Mouse (Mus musculus): ENCODE measurements at regions not wholly inside any gene's neighbourhood (a gene's known extent, or its start where the extent isn't known, plus 50 kb on each side); places are given as distances from the start of the nearest gene placed in this dataset.

DNA sequence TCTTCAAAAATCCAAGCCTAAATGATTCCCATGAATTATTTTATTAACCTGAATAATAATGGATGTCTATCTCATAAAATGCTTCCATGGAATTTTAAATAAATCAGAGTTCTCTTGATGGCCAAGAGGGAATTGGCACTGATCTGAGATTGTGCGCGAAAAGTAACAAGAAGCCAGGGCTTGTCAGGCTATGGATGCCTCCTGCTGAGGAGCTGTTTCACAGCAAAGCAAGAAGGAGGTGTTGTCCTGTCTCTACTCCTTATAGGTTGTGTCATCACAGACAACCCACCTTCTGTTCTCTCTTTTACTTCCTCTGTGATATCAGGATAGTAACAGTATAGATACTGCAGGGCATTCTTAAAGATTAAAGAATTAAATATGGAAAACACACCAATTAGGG is 226.8 kb downstream of the Pla2g4a start:
- Histone ChIP-seq H3K9me3 (ENCODE audit: low read length) (no peaks in the 10 kb centered on the region), H3K27me3 (ENCODE audit: insufficient read depth, low read length) (no peaks in the 10 kb centered on the region), H3K9ac (replicated peaks) (no peak overlapping the region), H3K27ac (ENCODE audit: low read depth) (no peak overlapping the region), H3K36me3 (replicated peaks; ENCODE audit: insufficient read depth, low read length) (no peaks in the 10 kb centered on the region), H3K4me1 (ENCODE audit: insufficient read depth) (no peaks in the 10 kb centered on the region), H3K4me3 (ENCODE audit: low read depth, low read length) (no peak overlapping the region), H3K4me2 (ENCODE audit: low read depth, low read length) (no peak overlapping the region)
- no peak for ATAC-seq
- WGBS (ENCODE audit: insufficient replicate concordance): 82% methylated on average over 2 of the region's 2 CpGs
- no peak for DNase-seq
- TF ChIP-seq CTCF (IDR thresholded peaks at IDR 0.05; ENCODE audit: low read depth) (no peak), EP300 (IDR thresholded peaks at IDR 0.05; ENCODE audit: low read depth) (no peak)

DNA sequence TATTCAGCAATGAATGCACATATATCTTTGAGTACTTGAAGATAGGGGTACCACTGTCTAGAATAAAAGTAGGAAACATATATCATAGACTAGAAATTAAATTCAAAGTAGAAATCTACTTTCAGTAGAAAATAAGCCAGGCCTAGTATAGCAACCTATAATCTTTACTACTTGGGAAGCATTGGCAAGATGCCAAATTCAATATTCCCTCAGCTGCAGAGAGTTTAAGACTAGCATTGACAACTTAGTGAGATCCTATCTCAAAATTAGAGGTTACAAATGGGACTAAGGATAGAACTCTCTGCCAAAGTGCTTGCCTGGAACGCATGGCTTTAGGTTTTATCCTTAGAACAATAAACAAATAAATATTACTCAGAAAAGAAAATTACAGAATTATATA is 245.9 kb downstream of the Pla2g4a start:
- no peak overlapping the region for H3K27ac ChIP-seq (ENCODE audit: low read depth)
- no peak overlapping the region for H3K4me2 ChIP-seq (ENCODE audit: low read depth, low read length)
- DNase-seq: no peak
- H3K27me3 ChIP-seq (ENCODE audit: insufficient read depth, low read length): no peaks in the 10 kb centered on the region
- no peak for ATAC-seq
- H3K36me3 ChIP-seq (replicated peaks; ENCODE audit: insufficient read depth, low read length): no peaks in the 10 kb centered on the region
- no peak overlapping the region for H3K4me3 ChIP-seq (ENCODE audit: low read depth, low read length)
- no peaks in the 10 kb centered on the region for H3K4me1 ChIP-seq (ENCODE audit: insufficient read depth)
- no peaks in the 10 kb centered on the region for H3K9me3 ChIP-seq (ENCODE audit: low read length)
- WGBS (ENCODE audit: insufficient replicate concordance): 76% methylated on average over 1 of the region's 1 CpGs
- H3K9ac ChIP-seq (replicated peaks): no peak overlapping the region
- no peak for TF ChIP-seq EP300 (IDR thresholded peaks at IDR 0.05; ENCODE audit: low read depth)
- no peak for TF ChIP-seq CTCF (IDR thresholded peaks at IDR 0.05; ENCODE audit: low read depth)

GRCm38 (mm10) chr1:149712330-149712729 is 248.8 kb downstream of the Pla2g4a start:
- H3K4me3 ChIP-seq (ENCODE audit: low read depth, low read length): no peak overlapping the region
- no peaks in the 10 kb centered on the region for H3K36me3 ChIP-seq (replicated peaks; ENCODE audit: insufficient read depth, low read length)
- DNase-seq (no peak), ATAC-seq (no peak)
- H3K4me1 ChIP-seq (ENCODE audit: insufficient read depth): no peaks in the 10 kb centered on the region
- 63% methylated on average over 1 of the region's 1 CpGs for WGBS (ENCODE audit: insufficient replicate concordance)
- no peaks in the 10 kb centered on the region for H3K9me3 ChIP-seq (ENCODE audit: low read length)
- no peak overlapping the region for H3K9ac ChIP-seq (replicated peaks)
- TF ChIP-seq CTCF (IDR thresholded peaks at IDR 0.05; ENCODE audit: low read depth) (no peak), EP300 (IDR thresholded peaks at IDR 0.05; ENCODE audit: low read depth) (no peak)
- H3K27me3 ChIP-seq (ENCODE audit: insufficient read depth, low read length): no peaks in the 10 kb centered on the region
- no peak overlapping the region for H3K27ac ChIP-seq (ENCODE audit: low read depth)
- no peak overlapping the region for H3K4me2 ChIP-seq (ENCODE audit: low read depth, low read length)

GRCm38 (mm10) chr1:149705223-149705622 is 255.9 kb downstream of the Pla2g4a start:
- 77% methylated on average over 1 of the region's 1 CpGs for WGBS (ENCODE audit: insufficient replicate concordance)
- TF ChIP-seq EP300 (IDR thresholded peaks at IDR 0.05; ENCODE audit: low read depth) (no peak), CTCF (IDR thresholded peaks at IDR 0.05; ENCODE audit: low read depth) (no peak)
- no peak for DNase-seq
- H3K36me3 ChIP-seq (replicated peaks; ENCODE audit: insufficient read depth, low read length): no peaks in the 10 kb centered on the region
- H3K4me3 ChIP-seq (ENCODE audit: low read depth, low read length): no peak overlapping the region
- ATAC-seq: no peak
- H3K9me3 ChIP-seq (ENCODE audit: low read length): no peaks in the 10 kb centered on the region
- H3K4me2 ChIP-seq (ENCODE audit: low read depth, low read length): no peak overlapping the region
- H3K27ac ChIP-seq (ENCODE audit: low read depth): no peak overlapping the region
- H3K9ac ChIP-seq (replicated peaks): no peak overlapping the region
- H3K4me1 ChIP-seq (ENCODE audit: insufficient read depth): no peaks in the 10 kb centered on the region
- no peaks in the 10 kb centered on the region for H3K27me3 ChIP-seq (ENCODE audit: insufficient read depth, low read length)

DNA sequence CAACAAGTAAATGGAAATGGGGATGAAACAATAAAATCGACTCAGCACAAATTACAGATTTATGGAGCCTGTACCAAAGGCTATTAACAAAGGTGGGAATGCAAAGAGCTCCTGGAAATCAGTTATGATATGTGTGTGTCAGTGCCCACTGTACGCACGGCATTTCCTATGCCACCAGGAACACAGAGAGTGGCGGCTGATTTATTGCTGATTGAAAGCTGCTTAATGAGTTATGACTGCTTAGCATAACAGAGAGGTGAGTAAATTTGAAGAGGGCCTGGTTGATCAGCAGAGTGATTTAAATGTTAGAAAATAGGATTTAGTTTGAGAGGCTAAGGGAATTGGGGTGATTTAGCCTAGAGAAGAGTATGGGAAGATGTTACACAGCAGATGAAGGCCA is 261.7 kb downstream of the Pla2g4a start:
- Histone ChIP-seq H3K4me3 (ENCODE audit: low read depth, low read length) (no peak overlapping the region), H3K27ac (ENCODE audit: low read depth) (no peak overlapping the region), H3K4me2 (ENCODE audit: low read depth, low read length) (no peak overlapping the region), H3K9me3 (ENCODE audit: low read length) (no peaks in the 10 kb centered on the region), H3K36me3 (replicated peaks; ENCODE audit: insufficient read depth, low read length) (no peaks in the 10 kb centered on the region), H3K9ac (replicated peaks) (no peak overlapping the region), H3K27me3 (ENCODE audit: insufficient read depth, low read length) (no peaks in the 10 kb centered on the region), H3K4me1 (ENCODE audit: insufficient read depth) (no peaks in the 10 kb centered on the region)
- WGBS (ENCODE audit: insufficient replicate concordance): 76% methylated on average over 4 of the region's 4 CpGs
- ATAC-seq (no peak), DNase-seq (no peak)
- TF ChIP-seq EP300 (IDR thresholded peaks at IDR 0.05; ENCODE audit: low read depth) (no peak), CTCF (IDR thresholded peaks at IDR 0.05; ENCODE audit: low read depth) (no peak)

DNA sequence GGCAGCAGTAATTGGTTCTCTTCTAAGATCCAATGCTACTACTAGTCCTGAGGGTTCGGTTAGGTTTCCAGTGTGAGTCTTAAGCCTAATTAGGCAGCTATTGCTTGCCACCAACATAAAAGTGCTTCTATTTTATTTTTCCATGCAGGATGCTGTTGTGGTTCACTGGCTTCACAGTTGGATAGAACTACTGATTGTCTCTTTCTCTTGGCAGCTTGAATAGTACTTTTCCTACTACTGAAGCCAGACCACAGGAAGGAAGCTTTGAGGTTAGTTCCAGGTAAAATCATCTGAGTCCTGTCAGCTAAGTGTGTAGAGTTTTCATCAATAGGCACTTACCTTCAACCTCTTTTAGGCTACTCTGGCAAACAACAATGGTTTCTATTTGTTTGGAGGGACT is 286.9 kb downstream of the Pla2g4a start:
- no peaks in the 10 kb centered on the region for H3K4me1 ChIP-seq (ENCODE audit: insufficient read depth)
- no peaks in the 10 kb centered on the region for H3K36me3 ChIP-seq (replicated peaks; ENCODE audit: insufficient read depth, low read length)
- H3K9ac ChIP-seq (replicated peaks): no peak overlapping the region
- no peak for TF ChIP-seq EP300 (IDR thresholded peaks at IDR 0.05; ENCODE audit: low read depth)
- TF ChIP-seq CTCF (IDR thresholded peaks at IDR 0.05; ENCODE audit: low read depth): no peak
- no peak for ATAC-seq
- no peak overlapping the region for H3K4me3 ChIP-seq (ENCODE audit: low read depth, low read length)
- H3K27me3 ChIP-seq (ENCODE audit: insufficient read depth, low read length): no peaks in the 10 kb centered on the region
- 91% methylated on average over 1 of the region's 1 CpGs for WGBS (ENCODE audit: insufficient replicate concordance)
- H3K9me3 ChIP-seq (ENCODE audit: low read length): no peaks in the 10 kb centered on the region
- H3K4me2 ChIP-seq (ENCODE audit: low read depth, low read length): no peak overlapping the region
- H3K27ac ChIP-seq (ENCODE audit: low read depth): no peak overlapping the region
- no peak for DNase-seq

DNA sequence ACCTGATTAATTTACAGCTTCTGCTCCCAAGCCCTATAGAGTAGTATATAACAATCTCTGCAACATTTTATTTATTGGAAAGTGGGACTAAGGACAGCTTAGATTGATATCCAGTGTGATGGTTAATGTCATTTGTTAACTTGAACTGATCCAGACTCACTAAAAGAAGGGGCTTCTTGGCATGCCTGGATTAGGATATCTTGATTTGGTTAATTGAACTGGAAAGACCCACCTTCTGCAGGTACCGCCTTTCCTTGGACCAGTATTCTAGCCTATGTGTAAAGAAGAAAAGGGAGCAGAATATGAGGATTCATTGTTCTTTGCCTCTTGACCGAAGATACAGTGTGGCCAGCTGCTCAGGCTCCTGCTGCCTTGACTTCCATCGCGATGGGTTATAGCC is 288.5 kb downstream of the Pla2g4a start:
- no peak for DNase-seq
- Histone ChIP-seq H3K4me2 (ENCODE audit: low read depth, low read length) (no peak overlapping the region), H3K36me3 (replicated peaks; ENCODE audit: insufficient read depth, low read length) (no peaks in the 10 kb centered on the region), H3K4me1 (ENCODE audit: insufficient read depth) (no peaks in the 10 kb centered on the region), H3K4me3 (ENCODE audit: low read depth, low read length) (no peak overlapping the region), H3K27ac (ENCODE audit: low read depth) (no peak overlapping the region), H3K27me3 (ENCODE audit: insufficient read depth, low read length) (no peaks in the 10 kb centered on the region), H3K9ac (replicated peaks) (no peak overlapping the region), H3K9me3 (ENCODE audit: low read length) (no peaks in the 10 kb centered on the region)
- TF ChIP-seq EP300 (IDR thresholded peaks at IDR 0.05; ENCODE audit: low read depth) (no peak), CTCF (IDR thresholded peaks at IDR 0.05; ENCODE audit: low read depth) (no peak)
- no peak for ATAC-seq
- WGBS (ENCODE audit: insufficient replicate concordance): 74% methylated on average over 4 of the region's 4 CpGs

All from liver, postnatal 0 days (tissue).